In the genomic region with DNA sequence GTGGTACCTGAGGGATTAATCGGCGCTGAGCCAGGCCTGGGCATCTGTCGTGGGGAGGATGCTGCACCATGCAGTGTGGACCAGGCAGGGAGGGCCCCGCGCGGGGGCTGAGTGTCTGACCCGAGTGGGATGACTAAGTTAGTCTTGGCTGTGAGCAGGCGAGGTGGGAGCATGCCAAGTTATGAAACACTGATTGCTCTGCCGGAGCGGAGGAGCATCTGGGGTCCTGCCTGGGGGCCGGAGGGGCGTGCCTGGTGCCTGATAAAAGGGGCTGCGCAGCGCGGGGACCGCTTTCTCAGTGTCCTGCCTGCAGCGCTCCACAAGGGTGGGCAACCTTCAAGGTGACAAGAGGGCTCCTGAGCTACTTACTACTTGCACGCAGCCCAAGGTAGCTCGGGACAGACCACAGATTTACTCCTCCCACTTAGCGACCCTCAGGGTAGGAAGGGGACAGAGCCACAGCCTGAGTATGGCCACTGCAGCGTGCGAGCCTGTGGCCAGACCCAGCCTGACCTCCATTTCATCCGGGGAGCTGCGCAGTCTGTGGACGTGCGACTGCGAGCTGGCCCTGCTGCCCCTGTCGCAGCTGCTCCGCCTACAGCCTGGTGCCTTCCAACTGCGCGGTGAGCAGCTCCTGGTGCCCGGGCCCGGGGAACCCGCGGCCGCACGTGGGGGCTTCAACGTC, we compare ENCODE assay signal across 9 mouse cellular contexts. TPM values are rescaled to one million over a fixed set of nuclear protein-coding genes. Genes with fewer than 3 reads are reported as not detected.
DNase-seq lines count a peak whose midpoint lies in the region; ATAC-seq and TF ChIP-seq lines count a peak whose summit lies in the region.
"Had no signal": no experiment of that assay in that cellular context is flagged by ENCODE, and none has a peak within 500 bp of the region (broad histone marks: within the 10 kb centered on the region; RNA-seq: fewer than 3 reads in every experiment).

A gene (plus strand): TSS at position 241 of the 685 bp plus-strand sequence.

- H3K36me3 ChIP-seq in ES-E14 (ENCODE audit: control insufficient read depth, insufficient read depth, low read length, poor library complexity, severe bottlenecking), result no peaks in the 10 kb centered on the region
- H3K36me3 ChIP-seq: G1E had no signal

- in situ Hi-C loops in ES-E14 (cut with MboI; ENCODE audit: low sequenced_read_pairs in 2 of 2, unreplicated experiment in 2 of 2), result no loop called here

- no peaks in the 10 kb centered on the region for H3K9me3 ChIP-seq in ES-E14 (ENCODE audit: control insufficient read depth, insufficient read depth, low read depth, low read length)

- no peak within 1 kb of the TSS for H3K27ac ChIP-seq in ES-E14 (ENCODE audit: insufficient read depth, low read depth, low read length, poor library complexity, severe bottlenecking)

- no peak for DNase-seq in ES-E14 (ENCODE audit: low read depth, low spot score)
- DNase-seq in cerebellum, adult 9-11 months, result peak; percentile 80
- peak; percentile 31 to 44 for DNase-seq in frontal cortex, postnatal 25 days (ENCODE audit: low spot score in 2 of 2)
- peak; percentile 40 for DNase-seq in left cerebral cortex, adult 11 months (ENCODE audit: low spot score)
- peak; percentile 81 for DNase-seq in lung, postnatal 10 days
- DNase-seq in right cerebral cortex, adult 18-20 months, result peak; percentile 84

- H3K9ac ChIP-seq in ES-E14 (ENCODE audit: insufficient read depth, low read depth, low read length, poor library complexity, severe bottlenecking), result peak within 1 kb of the TSS; percentile 40; the same call in 1 of the 2 replicates

- H3K4me3 ChIP-seq in ES-E14 (ENCODE audit: insufficient read depth in 1 of 2, low read depth in 1 of 2, low read length in 2 of 2, poor library complexity in 1 of 2, severe bottlenecking in 1 of 2), result peak within 1 kb of the TSS; percentile 54 to 64; a peak in 3 of 4 replicates

- peaks cover 0 to 2% of the 10 kb centered on the region in 2 experiments; a peak in 1 of 4 replicates for H3K4me1 ChIP-seq in ES-E14 (ENCODE audit: control insufficient read depth in 2 of 2, insufficient read depth in 2 of 2, low read length in 2 of 2, poor library complexity in 1 of 2)

- peak; percentile 34 to 65; a peak in 3 of 4 replicates for ATAC-seq in hematopoietic stem cell, adult 5-6 weeks (replicated peaks in 1 of 2; ENCODE audit: insufficient read depth in 1 of 2, low FRiP score in 2 of 2, low TSS enrichment in 1 of 2, low read depth in 1 of 2, poor library complexity in 2 of 2, severe bottlenecking in 2 of 2)
- ATAC-seq in activated CD4-positive, CD25-positive, alpha-beta regulatory T cell, adult 4 months, result no peak

TF ChIP-seq in ES-E14, 5 proteins besides CTCF, POLR2A, EP300 and RAD21:
- TF ChIP-seq MAFK (IDR thresholded peaks at IDR 0.05; ENCODE audit: insufficient read depth, low read depth, low read length) (no peak), ZNF384 (IDR thresholded peaks at IDR 0.05; ENCODE audit: low read depth, low read length) (no peak), ZC3H11A (IDR thresholded peaks at IDR 0.05; ENCODE audit: borderline replicate concordance, low read depth, low read length) (no peak), HCFC1 (IDR thresholded peaks at IDR 0.05; ENCODE audit: borderline replicate concordance, insufficient read depth, low read length) (no peak), CHD2 (IDR thresholded peaks at IDR 0.05; ENCODE audit: low read depth, low read length) (no peak)

RNA-seq across cellular contexts. Expression of the gene that starts here (rescaled TPM):
- not detected in 2 replicates for total RNA-seq in ES-E14 (2012; rRNA removed)
- 0.30 and 1.2 TPM in 2 replicates for total RNA-seq in hematopoietic stem cell, adult 5-6 weeks (2017)
- polyA plus RNA-seq in activated CD4-positive, CD25-positive, alpha-beta regulatory T cell, adult 4 months (2017; shearing (Covaris generic)), result 1 to 10 TPM; 1.2 to 1.6 TPM
- polyA plus RNA-seq: G1E had no signal
